Mouse (Mus musculus): ENCODE measurements around the gene Dennd6b. TPM values are rescaled to one million over a fixed set of nuclear protein-coding genes. Genes with fewer than 3 reads are reported as not detected.

Dennd6b gene
- polyA plus RNA-seq (2014; fragmentation: Nextera tagmentation; extraction: Ambion mirVana) = 15.8 and 16.6 TPM in 2 replicates

- Histone ChIP-seq H3K36me3 (ENCODE audit: control insufficient read depth, insufficient read depth, low read length) (no peaks in the 10 kb centered on the region), H3K9me3 (ENCODE audit: control insufficient read depth, low read length) (no peaks in the 10 kb centered on the region), H3K9ac (ENCODE audit: low read depth, low read length) (peak within 1 kb of the TSS; percentile 98), H3K27me3 (ENCODE audit: control insufficient read depth, insufficient read depth, low read length) (no peaks in the 10 kb centered on the region), H3K4me3 (ENCODE audit: low read length) (peak within 1 kb of the TSS; percentile 82), H3K27ac (ENCODE audit: low read depth, low read length) (peak within 1 kb of the TSS; percentile 98), H3K4me1 (ENCODE audit: control insufficient read depth, insufficient read depth, low read length) (peaks cover 13% of the 10 kb centered on the region), H3K4me2 (replicated peaks; ENCODE audit: low read depth, low read length) (peak within 1 kb of the TSS; percentile 60)
- under 1% methylated on average over 38 of the region's 38 CpGs for WGBS
- ATAC-seq (ENCODE audit: low FRiP score, low TSS enrichment) = peak; percentile 99
Measured at GRCm38 (mm10) chr15:89196313-89196706, at the start of gene Dennd6b. Gene Dennd6b, minus strand, starts transcription at chr15:89196496.

- no peaks in the 10 kb centered on the region for H3K9me3 ChIP-seq (ENCODE audit: control insufficient read depth, low read length)
- H3K27me3 ChIP-seq (ENCODE audit: control insufficient read depth, insufficient read depth, low read length) = no peaks in the 10 kb centered on the region
- H3K9ac ChIP-seq (ENCODE audit: low read depth, low read length) = no peak overlapping the region
- peaks cover 15% of the 10 kb centered on the region; the same call in 1 of the 2 replicates for H3K36me3 ChIP-seq (ENCODE audit: control insufficient read depth, insufficient read depth, low read length)
- no peak overlapping the region for H3K4me2 ChIP-seq (replicated peaks; ENCODE audit: low read depth, low read length)
- no peak overlapping the region for H3K27ac ChIP-seq (ENCODE audit: low read depth, low read length)
- WGBS = 71% methylated on average over 2 of the region's 2 CpGs
- H3K4me3 ChIP-seq (ENCODE audit: low read length) = no peak overlapping the region
- H3K4me1 ChIP-seq (ENCODE audit: control insufficient read depth, insufficient read depth, low read length) = no peaks in the 10 kb centered on the region
- ATAC-seq (ENCODE audit: low FRiP score, low TSS enrichment) = no peak
Measured at GRCm38 (mm10) chr15:89241025-89241424, 44.7 kb upstream of the Dennd6b start.

GRCm38 (mm10) chr15:89239751-89240392 is 43.6 kb upstream of the Dennd6b start:
- Histone ChIP-seq H3K9me3 (ENCODE audit: control insufficient read depth, low read length) (no peaks in the 10 kb centered on the region), H3K27me3 (ENCODE audit: control insufficient read depth, insufficient read depth, low read length) (no peaks in the 10 kb centered on the region), H3K4me2 (replicated peaks; ENCODE audit: low read depth, low read length) (no peak overlapping the region), H3K9ac (ENCODE audit: low read depth, low read length) (no peak overlapping the region), H3K36me3 (ENCODE audit: control insufficient read depth, insufficient read depth, low read length) (peaks cover 12% of the 10 kb centered on the region; the same call in 1 of the 2 replicates), H3K4me1 (ENCODE audit: control insufficient read depth, insufficient read depth, low read length) (no peaks in the 10 kb centered on the region), H3K4me3 (ENCODE audit: low read length) (no peak overlapping the region), H3K27ac (ENCODE audit: low read depth, low read length) (no peak overlapping the region; the same call in 1 of the 2 replicates)
- 74% methylated on average over 3 of the region's 3 CpGs for WGBS
- no peak for ATAC-seq (ENCODE audit: low FRiP score, low TSS enrichment)

GRCm38 (mm10) chr15:89234052-89234451 is 37.8 kb upstream of the Dennd6b start:
- whole genome bisulfite sequencing = 89% methylated on average over 4 of the region's 4 CpGs

GRCm38 (mm10) chr15:89233586-89233985 is 37.3 kb upstream of the Dennd6b start:
- Histone ChIP-seq H3K4me3 (ENCODE audit: low read length) (no peak overlapping the region), H3K27me3 (ENCODE audit: control insufficient read depth, insufficient read depth, low read length) (no peaks in the 10 kb centered on the region), H3K4me2 (replicated peaks; ENCODE audit: low read depth, low read length) (no peak overlapping the region), H3K4me1 (ENCODE audit: control insufficient read depth, insufficient read depth, low read length) (no peaks in the 10 kb centered on the region), H3K9ac (ENCODE audit: low read depth, low read length) (no peak overlapping the region), H3K27ac (ENCODE audit: low read depth, low read length) (no peak overlapping the region), H3K9me3 (ENCODE audit: control insufficient read depth, low read length) (no peaks in the 10 kb centered on the region), H3K36me3 (ENCODE audit: control insufficient read depth, insufficient read depth, low read length) (peaks cover 4% of the 10 kb centered on the region; the same call in 1 of the 2 replicates)
- 48% methylated on average over 2 of the region's 2 CpGs for WGBS
- no peak for ATAC-seq (ENCODE audit: low FRiP score, low TSS enrichment)

More at GRCm38 (mm10) chr15:89234052-89234451, 37.8 kb upstream of the Dennd6b start:
- Histone ChIP-seq H3K4me3 (ENCODE audit: low read length) (no peak overlapping the region), H3K9me3 (ENCODE audit: control insufficient read depth, low read length) (no peaks in the 10 kb centered on the region), H3K4me2 (replicated peaks; ENCODE audit: low read depth, low read length) (no peak overlapping the region), H3K36me3 (ENCODE audit: control insufficient read depth, insufficient read depth, low read length) (peaks cover 4% of the 10 kb centered on the region; the same call in 1 of the 2 replicates), H3K4me1 (ENCODE audit: control insufficient read depth, insufficient read depth, low read length) (no peaks in the 10 kb centered on the region), H3K9ac (ENCODE audit: low read depth, low read length) (no peak overlapping the region), H3K27ac (ENCODE audit: low read depth, low read length) (no peak overlapping the region), H3K27me3 (ENCODE audit: control insufficient read depth, insufficient read depth, low read length) (no peaks in the 10 kb centered on the region)
- no peak for ATAC-seq (ENCODE audit: low FRiP score, low TSS enrichment)

- Histone ChIP-seq H3K27ac (ENCODE audit: low read depth, low read length) (no peak overlapping the region), H3K4me2 (replicated peaks; ENCODE audit: low read depth, low read length) (no peak overlapping the region), H3K9me3 (ENCODE audit: control insufficient read depth, low read length) (no peaks in the 10 kb centered on the region), H3K4me3 (ENCODE audit: low read length) (no peak overlapping the region), H3K36me3 (ENCODE audit: control insufficient read depth, insufficient read depth, low read length) (peaks cover 3% of the 10 kb centered on the region; the same call in 1 of the 2 replicates), H3K4me1 (ENCODE audit: control insufficient read depth, insufficient read depth, low read length) (no peaks in the 10 kb centered on the region), H3K9ac (ENCODE audit: low read depth, low read length) (no peak overlapping the region), H3K27me3 (ENCODE audit: control insufficient read depth, insufficient read depth, low read length) (no peaks in the 10 kb centered on the region)
- 85% methylated on average over 2 of the region's 2 CpGs for WGBS
- ATAC-seq (ENCODE audit: low FRiP score, low TSS enrichment) = no peak
Measured at GRCm38 (mm10) chr15:89215611-89216233, 19.4 kb upstream of the Dennd6b start.

GRCm38 (mm10) chr15:89214953-89215352 is 18.7 kb upstream of the Dennd6b start:
- WGBS = 97% methylated on average over 3 of the region's 3 CpGs
- ATAC-seq (ENCODE audit: low FRiP score, low TSS enrichment) = no peak

GRCm38 (mm10) chr15:89213517-89213916 is 17.2 kb upstream of the Dennd6b start:
- 88% methylated on average over 3 of the region's 3 CpGs for WGBS
- no peak for ATAC-seq (ENCODE audit: low FRiP score, low TSS enrichment)
- Histone ChIP-seq H3K36me3 (ENCODE audit: control insufficient read depth, insufficient read depth, low read length) (peaks cover 3% of the 10 kb centered on the region; the same call in 1 of the 2 replicates), H3K4me2 (replicated peaks; ENCODE audit: low read depth, low read length) (no peak overlapping the region), H3K9ac (ENCODE audit: low read depth, low read length) (no peak overlapping the region), H3K4me3 (ENCODE audit: low read length) (no peak overlapping the region), H3K9me3 (ENCODE audit: control insufficient read depth, low read length) (no peaks in the 10 kb centered on the region), H3K27me3 (ENCODE audit: control insufficient read depth, insufficient read depth, low read length) (no peaks in the 10 kb centered on the region), H3K27ac (ENCODE audit: low read depth, low read length) (no peak overlapping the region), H3K4me1 (ENCODE audit: control insufficient read depth, insufficient read depth, low read length) (no peaks in the 10 kb centered on the region)

More at GRCm38 (mm10) chr15:89214953-89215352, 18.7 kb upstream of the Dennd6b start:
- Histone ChIP-seq H3K4me2 (replicated peaks; ENCODE audit: low read depth, low read length) (no peak overlapping the region), H3K27me3 (ENCODE audit: control insufficient read depth, insufficient read depth, low read length) (no peaks in the 10 kb centered on the region), H3K9me3 (ENCODE audit: control insufficient read depth, low read length) (no peaks in the 10 kb centered on the region), H3K4me1 (ENCODE audit: control insufficient read depth, insufficient read depth, low read length) (no peaks in the 10 kb centered on the region), H3K9ac (ENCODE audit: low read depth, low read length) (no peak overlapping the region), H3K4me3 (ENCODE audit: low read length) (no peak overlapping the region), H3K27ac (ENCODE audit: low read depth, low read length) (no peak overlapping the region), H3K36me3 (ENCODE audit: control insufficient read depth, insufficient read depth, low read length) (peaks cover 3% of the 10 kb centered on the region; the same call in 1 of the 2 replicates)

GRCm38 (mm10) chr15:89212495-89212894 is 16.2 kb upstream of the Dennd6b start:
- Histone ChIP-seq H3K4me2 (replicated peaks; ENCODE audit: low read depth, low read length) (peak overlapping the region; percentile 68), H3K9ac (ENCODE audit: low read depth, low read length) (no peak overlapping the region), H3K27ac (ENCODE audit: low read depth, low read length) (no peak overlapping the region), H3K4me1 (ENCODE audit: control insufficient read depth, insufficient read depth, low read length) (no peaks in the 10 kb centered on the region), H3K27me3 (ENCODE audit: control insufficient read depth, insufficient read depth, low read length) (no peaks in the 10 kb centered on the region), H3K4me3 (ENCODE audit: low read length) (peak overlapping the region; percentile 94), H3K36me3 (ENCODE audit: control insufficient read depth, insufficient read depth, low read length) (peaks cover 3% of the 10 kb centered on the region; the same call in 1 of the 2 replicates), H3K9me3 (ENCODE audit: control insufficient read depth, low read length) (no peaks in the 10 kb centered on the region)
- ATAC-seq (ENCODE audit: low FRiP score, low TSS enrichment) = no peak
- 59% methylated on average over 6 of the region's 6 CpGs for whole genome bisulfite sequencing
